Mouse (Mus musculus): ENCODE data around the gene Opa3. TPM values are rescaled to one million over a fixed set of nuclear protein-coding genes. Genes with fewer than 3 reads are reported as not detected.

The Opa3 gene
- total RNA-seq (2017): 11.5 to 32.0 TPM (median 14.7 TPM) in 3 replicates

DNA sequence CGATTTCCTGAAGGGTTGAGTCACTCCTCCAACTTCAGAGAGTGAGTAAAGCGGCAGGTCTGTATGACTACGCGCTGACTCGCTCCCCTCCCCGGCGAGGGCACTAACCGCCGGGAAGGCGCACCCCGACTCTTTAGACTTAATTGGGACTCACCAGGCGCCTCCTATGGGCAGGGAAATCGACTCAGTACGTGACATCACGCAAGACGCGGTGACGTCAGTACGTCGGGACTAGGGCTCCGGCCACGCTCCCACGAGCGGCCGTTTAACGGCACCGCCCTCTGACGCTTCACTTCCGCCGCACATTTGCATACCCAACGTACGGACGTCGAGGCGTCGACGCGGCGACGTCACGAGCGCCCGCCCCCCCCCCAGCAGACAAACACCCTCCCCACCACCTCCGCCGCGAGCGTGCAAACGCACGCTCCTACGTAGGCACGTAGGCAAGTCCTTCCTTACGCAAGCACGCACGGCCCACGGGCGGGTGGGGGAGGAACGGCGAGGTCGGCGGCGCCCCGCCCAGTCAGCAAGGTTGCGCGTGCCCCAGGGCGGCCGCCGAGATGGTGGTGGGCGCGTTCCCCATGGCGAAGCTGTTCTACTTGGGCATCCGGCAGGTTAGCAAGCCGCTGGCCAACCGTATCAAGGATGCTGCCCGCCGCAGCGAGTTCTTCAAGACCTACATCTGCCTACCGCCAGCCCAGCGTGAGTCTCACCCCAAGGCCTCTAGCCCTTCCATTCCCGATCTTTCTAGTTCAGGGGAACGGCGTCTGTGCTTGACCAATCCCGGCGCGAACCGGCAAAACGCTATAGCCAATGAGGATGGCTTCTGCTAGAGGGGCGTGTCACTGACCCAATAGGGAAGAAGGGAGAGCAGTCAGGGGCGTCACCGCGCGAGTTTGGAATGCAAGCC lies at the start of gene Opa3:
Gene Opa3 (plus strand): TSS at position 452 of the 910 bp plus-strand sequence.
- ATAC-seq (replicated peaks; ENCODE audit: insufficient number of reproducible peaks, low FRiP score, low TSS enrichment, poor library complexity, severe bottlenecking): peak; percentile 83

DNA sequence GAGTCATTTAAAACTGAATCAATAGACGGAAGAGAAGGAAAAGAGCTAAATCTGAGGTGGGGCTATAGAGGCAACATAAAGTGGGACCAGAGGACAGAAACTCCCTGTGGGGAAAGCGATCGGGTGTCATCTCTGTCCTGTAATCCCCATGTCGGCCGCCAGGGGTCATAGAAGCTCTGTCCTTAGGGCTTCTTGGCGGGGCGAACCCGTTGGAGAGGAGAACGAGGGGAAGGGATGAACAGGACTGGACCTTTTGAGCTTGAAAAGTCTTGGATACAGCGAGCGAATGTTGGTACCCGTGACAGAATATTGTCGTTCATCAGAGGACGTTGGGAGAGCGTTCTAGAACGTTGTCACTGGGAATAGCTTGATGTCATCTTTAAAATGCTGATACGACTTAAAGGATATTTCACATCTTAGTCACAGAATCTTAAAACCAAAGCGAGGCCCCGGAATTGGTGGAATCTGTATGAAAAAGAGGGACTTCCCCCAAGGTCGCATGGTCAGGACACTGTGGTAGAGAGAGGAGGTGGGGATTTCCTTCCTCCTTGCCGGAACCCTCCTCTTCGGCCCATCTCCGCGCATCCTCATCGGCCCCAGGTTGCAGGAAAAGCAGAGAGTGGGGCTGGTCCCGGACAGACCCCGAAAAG lies 49.6 kb upstream of the Opa3 start:
- ATAC-seq (replicated peaks; ENCODE audit: insufficient number of reproducible peaks, low FRiP score, low TSS enrichment, poor library complexity, severe bottlenecking): peak; percentile 57

DNA sequence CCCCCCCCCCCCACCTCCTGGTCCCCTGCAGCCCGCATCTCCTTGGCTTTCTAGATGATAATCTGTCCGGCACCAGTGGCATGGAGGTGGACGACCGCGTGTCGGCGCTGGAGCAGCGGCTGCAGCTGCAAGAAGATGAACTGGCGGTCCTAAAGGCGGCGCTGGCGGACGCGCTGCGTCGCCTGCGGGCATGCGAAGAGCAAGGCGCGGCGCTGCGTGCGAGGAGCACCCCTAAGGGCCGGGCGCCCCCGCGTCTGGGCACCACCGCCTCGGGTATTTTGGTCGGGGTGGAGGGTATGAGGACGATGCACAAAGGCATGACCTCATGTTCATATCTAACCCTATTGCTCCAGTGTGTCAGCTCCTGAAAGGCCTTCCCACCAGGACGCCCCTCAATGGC lies 49.0 kb upstream of the Opa3 start:
- peak; percentile 40; the same call in 1 of the 2 replicates for ATAC-seq (replicated peaks; ENCODE audit: insufficient number of reproducible peaks, low FRiP score, low TSS enrichment, poor library complexity, severe bottlenecking)

DNA sequence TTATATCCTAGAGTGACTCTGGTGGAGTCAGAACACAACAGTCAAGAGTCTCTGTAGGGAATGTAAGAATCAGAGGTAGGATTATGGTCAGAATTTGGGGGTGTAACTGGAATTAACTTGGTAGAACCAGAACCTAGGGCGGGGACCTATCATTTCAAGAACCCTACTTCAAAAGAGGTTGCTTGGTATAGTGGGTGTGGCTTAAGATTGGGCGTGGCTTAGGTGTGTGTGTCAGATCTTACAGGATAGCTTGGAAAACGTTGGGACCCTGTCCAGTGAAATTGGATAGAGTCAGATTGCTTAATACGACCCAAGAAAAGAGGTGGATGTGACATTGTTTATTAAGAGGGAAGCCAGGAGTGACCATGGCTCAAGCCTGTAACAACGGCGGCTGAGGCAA lies 48.2 kb upstream of the Opa3 start:
- ATAC-seq (replicated peaks; ENCODE audit: insufficient number of reproducible peaks, low FRiP score, low TSS enrichment, poor library complexity, severe bottlenecking): no peak

DNA sequence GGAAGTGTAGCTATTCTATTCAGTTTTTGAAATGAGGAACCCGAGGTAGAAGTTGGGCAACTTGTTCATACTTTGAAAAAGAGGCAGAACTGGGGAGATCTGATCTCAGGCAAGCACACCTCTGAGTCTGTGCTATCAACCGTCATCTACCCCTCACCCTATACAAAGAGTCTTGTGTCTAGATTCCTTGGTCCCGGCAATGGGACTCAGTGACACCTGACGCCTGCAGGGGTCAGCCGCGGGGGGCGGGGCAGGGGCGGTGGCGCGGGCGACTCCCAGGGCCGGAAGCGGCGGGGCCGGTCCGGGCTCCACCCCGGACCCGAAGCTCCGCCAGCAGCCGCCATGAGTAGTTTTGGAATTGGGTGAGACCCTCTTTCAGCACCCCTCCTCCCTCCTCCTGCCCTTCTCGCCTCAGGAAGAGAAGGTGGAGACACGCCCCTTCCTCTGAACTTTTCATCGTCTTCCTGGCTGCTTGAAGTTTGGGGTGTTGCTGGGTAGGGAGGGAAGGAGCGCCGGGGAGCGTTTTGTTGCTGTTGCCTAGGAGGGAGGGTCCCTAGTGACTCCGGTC lies 47.2 kb upstream of the Opa3 start:
- peak; percentile 23; the same call in 1 of the 2 replicates for ATAC-seq (replicated peaks; ENCODE audit: insufficient number of reproducible peaks, low FRiP score, low TSS enrichment, poor library complexity, severe bottlenecking)

DNA sequence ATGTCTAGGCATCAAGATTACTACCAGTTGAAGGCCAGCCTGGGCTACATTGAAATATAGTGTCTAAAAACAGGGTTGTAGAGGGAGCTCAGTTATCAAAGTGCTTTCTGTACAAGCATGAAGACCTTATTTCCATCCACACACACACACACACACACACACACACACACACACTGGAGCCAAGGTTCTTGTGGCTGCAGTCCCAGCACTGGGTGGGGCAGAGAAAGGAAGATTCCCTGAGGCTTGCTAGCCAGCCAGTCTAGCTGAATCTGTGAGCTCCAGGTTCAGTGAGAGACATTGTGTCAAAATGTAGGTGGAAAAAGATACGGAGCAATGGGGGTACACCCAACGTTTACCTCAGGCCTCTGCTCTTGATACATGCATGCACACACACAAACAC lies 43.9 kb upstream of the Opa3 start:
- no peak for ATAC-seq (replicated peaks; ENCODE audit: insufficient number of reproducible peaks, low FRiP score, low TSS enrichment, poor library complexity, severe bottlenecking)

DNA sequence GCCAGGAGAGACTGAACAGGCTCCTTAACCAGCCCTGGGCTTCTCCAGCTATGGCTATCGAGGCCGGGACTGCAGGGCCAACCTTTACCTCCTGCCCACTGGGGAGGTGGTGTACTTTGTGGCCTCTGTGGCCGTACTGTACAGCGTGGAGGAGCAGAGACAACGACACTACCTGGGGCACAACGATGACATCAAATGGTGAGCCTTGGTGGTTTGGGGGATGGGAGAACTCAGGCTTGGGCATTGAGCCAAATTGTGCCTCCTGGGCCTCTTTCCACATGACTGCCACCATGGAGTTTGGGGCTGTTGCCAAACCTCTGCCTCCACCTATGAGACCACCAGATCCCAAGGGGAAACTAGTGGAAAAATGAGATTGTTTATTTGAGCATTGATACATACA lies 43.4 kb upstream of the Opa3 start:
- ATAC-seq (replicated peaks; ENCODE audit: insufficient number of reproducible peaks, low FRiP score, low TSS enrichment, poor library complexity, severe bottlenecking): no peak

DNA sequence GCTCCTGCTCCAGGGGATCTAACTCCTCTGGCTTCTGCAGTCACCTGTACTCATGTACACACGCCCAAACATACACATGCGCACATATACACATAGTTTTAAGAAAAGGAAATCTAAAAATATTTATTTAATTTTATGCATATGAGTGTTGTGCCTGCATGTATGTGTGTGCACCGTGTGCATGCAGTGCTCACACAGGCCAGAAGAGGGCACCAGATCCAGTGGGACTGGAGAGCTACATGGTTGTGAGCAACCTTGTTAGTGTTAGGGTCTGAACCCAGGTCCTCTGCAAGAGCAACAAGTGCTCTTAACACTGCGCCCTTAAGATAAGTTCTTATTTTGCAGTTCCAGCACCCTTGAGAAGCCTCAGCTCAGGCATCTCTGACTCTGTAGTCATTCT lies 33.5 kb upstream of the Opa3 start:
- no peak for ATAC-seq (replicated peaks; ENCODE audit: insufficient number of reproducible peaks, low FRiP score, low TSS enrichment, poor library complexity, severe bottlenecking)

DNA sequence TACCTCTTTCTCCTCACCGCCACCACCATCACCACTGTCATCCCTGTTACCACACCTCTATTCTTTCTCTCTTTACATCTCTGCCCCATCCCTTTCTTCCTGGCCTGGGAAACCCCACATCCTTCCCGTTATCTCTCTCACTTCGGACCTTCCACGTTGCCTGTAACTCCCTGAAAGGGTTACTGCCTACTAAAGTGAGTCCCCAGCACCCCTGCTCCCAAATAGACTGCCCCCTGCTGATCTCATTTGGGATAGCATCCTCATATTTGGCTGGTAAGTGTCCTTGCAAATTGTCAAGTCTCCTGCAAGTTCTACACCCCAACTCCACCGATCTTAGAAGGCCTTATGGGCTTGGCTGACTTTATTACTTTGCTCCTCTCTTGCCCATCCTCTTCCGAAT lies 31.5 kb upstream of the Opa3 start:
- ATAC-seq (replicated peaks; ENCODE audit: insufficient number of reproducible peaks, low FRiP score, low TSS enrichment, poor library complexity, severe bottlenecking): no peak

DNA sequence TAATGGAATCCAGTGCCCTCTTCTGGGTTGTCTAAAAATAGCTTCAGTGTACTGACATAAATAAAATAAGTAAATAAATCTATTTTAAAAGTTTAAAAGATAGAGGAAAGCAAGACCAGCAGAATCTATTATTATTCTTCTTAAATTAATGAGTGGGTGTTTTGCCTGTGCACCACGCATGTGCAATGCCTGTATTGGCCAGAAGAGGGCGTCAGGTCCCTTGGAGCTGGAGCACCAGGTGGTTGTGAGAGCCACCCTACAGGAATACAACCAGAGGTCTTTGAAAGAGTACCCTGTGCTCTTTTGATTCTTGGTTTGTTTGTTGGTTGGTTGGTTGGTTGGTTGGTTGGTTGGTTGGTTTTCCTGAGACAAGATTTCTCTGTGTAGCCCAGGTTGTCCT lies 30.1 kb upstream of the Opa3 start:
- ATAC-seq (replicated peaks; ENCODE audit: insufficient number of reproducible peaks, low FRiP score, low TSS enrichment, poor library complexity, severe bottlenecking): no peak

DNA sequence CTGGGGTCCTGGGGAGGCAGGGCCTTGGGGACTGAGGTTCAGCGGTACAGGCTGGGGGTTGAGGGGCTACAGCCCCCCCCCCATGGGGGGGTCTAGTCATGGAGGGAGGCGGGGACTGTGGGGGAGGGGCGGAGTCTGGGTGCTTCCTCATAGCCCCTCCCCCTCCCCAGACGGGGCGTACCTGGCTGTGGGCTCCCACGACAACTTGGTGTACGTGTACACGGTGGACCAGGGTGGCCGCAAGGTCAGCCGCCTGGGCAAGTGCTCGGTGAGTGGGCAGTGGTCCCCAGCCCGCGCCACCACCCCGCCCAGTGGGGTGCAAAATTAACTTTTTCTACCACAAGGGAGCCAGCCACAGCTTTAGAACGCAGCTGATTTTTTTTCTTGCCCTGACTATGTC lies 26.5 kb upstream of the Opa3 start:
- no peak for ATAC-seq (replicated peaks; ENCODE audit: insufficient number of reproducible peaks, low FRiP score, low TSS enrichment, poor library complexity, severe bottlenecking)

DNA sequence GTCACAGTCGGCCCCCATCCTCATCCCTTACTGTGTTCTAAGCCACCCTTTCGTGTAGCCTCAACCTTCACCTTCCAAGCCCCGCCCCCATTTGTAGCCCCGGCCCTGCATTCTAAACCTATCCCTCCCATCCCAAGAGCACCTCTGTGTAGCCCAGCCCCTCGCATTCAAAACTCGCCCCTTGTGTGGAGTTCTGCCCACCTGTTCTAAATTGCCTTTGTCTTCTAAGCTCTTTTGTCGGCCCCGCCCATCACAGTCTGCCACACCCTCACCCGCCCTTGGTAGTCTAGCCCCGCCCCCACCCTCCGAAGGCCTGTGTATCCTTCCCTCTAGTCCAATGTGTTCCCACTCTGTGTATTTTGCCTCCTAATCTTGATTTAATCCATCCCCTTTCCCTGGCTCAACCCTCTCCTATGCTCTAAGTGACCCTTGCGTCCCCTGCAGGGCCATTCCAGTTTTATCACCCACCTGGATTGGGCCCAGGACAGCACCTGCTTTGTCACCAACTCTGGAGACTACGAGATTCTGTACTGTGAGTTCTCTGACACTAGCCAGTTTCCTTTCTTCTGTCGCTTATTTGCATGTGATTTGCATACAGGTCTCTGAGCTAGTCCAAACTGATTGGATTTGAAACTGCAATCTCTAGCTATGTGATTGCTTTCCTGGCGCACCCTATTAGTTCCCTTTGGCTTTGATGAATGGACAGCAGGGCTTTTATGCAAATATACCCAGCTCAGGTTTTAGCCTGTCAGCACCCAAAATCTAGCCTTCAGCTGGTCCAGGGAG lies 25.9 kb upstream of the Opa3 start:
- no peak for ATAC-seq (replicated peaks; ENCODE audit: insufficient number of reproducible peaks, low FRiP score, low TSS enrichment, poor library complexity, severe bottlenecking)

DNA sequence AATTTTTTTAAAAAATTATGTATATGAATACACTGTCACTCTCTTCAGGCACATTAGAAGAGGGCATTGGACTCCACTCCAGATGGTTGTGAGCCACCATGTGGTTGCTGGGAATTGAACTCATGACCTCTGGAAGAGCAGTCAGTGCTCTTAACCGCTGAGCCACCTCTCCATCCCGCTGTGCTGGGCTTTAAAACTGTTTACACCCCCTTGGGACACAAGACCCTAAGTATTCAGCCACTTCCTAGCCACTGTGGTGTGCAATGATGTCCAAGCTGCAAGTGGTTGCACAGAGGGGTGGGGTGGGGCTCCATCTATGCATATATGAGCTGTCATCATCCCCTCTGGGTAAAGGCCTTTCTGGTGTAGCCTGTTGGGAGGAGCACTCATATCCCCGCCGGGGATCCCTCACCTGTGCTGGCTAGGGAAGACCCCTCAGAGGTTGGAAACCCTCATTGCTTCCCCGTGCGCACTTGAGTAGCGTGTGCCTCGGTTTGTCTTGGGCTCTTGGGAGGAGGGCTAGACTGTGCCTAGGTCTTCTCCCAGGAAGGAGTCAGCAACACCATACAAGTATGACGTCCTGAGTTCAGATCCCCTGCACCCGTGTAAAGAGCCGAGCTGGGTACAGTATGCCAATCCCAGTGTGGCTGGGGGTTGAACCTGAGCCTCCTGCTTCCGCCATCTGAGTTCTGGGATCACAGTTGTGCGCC lies 19.8 kb upstream of the Opa3 start:
- ATAC-seq (replicated peaks; ENCODE audit: insufficient number of reproducible peaks, low FRiP score, low TSS enrichment, poor library complexity, severe bottlenecking): no peak

DNA sequence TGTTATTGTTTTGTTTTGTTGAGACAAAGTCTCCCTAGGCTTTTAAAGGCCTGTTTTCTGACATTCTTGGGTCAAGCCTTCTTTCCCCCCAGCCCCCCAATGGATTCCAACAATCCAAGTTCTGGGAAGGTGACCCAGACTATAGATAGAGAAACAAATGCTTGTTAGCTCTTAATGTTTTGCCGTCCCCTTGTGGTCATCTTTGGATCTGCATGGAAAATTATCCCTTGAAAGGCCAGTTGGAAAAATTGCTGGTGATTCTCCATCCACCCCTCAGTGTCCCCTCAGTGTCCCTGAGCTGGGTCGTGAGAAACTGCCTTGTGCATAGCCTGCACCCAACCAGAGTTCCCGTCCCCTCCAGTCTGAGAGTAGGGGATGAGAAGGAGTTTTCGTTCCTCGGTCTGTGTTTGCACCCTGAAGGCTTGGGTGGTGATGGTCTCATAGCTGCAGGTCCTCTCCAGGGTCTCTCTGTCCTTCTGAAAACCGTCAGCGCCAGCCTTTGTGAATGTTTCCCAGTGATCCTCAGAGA lies 19.1 kb upstream of the Opa3 start:
- ATAC-seq (replicated peaks; ENCODE audit: insufficient number of reproducible peaks, low FRiP score, low TSS enrichment, poor library complexity, severe bottlenecking): no peak

DNA sequence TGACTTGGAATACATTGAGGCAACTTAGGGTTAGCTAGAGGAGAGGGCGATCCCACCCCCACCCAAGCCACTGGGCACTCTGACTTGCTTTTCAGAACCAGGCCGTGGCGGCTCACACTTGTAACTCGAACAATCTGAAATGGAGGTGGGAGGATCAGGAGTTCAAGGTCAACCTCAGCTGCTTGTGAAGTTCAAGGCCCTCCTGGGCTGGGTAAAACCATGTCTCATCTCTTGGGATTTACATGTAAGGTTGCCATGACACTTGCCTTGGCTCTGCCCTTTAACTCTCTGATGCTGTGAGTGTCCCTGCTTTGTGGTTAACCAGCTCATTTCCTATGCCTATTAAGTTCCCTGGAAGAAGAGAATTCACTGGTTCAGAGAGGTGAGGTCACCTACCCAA lies 18.6 kb upstream of the Opa3 start:
- no peak for ATAC-seq (replicated peaks; ENCODE audit: insufficient number of reproducible peaks, low FRiP score, low TSS enrichment, poor library complexity, severe bottlenecking)

DNA sequence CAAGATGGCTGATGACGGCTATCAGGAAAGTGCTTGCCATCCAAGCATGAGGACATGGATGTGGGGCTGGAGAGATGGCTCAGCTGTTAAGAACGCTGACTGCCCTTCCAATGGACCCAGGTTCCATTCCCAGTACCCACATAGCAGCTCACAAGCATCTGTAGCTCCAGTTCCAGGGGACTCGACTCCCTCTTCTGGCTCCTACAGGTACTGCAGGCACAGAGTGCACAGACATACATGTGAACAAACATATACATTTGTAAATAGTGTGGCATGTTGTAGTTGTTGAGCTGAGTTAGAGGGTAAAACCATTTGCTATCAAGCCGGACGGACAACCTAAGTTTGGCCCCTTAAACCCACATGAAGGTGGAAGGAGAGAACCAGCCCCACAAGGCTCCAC lies 18.1 kb upstream of the Opa3 start:
- no peak for ATAC-seq (replicated peaks; ENCODE audit: insufficient number of reproducible peaks, low FRiP score, low TSS enrichment, poor library complexity, severe bottlenecking)

DNA sequence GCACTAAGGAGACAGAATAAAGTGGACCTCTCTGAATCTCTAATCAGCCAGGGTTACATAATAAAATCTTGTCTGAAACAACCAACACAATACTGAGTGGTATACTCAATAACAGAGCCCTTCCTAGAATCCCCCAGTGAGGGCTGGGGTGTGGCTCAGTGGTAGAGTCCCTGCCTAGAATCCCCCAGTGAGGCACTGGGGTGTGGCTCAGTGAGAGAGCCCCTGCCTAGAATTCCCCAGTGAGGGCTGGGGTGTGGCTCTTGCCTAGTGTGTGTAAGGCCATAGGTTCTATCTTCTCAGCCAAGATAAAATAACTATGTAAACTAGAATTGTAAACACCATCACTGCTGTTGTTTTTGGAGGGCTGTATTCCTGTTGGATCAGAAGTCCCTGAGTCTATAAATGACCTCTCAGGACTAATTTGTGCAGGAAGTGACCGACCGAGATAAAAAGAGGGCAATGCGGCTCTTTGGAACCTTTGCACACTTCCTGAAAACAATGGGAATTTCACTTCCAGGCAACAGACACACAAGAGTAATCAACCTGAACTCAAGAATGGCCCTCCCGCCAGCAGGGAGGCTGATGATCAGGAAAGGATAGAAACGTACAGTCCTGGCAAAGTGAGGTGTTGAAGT lies 17.0 kb upstream of the Opa3 start:
- ATAC-seq (replicated peaks; ENCODE audit: insufficient number of reproducible peaks, low FRiP score, low TSS enrichment, poor library complexity, severe bottlenecking): no peak
